Mouse (Mus musculus): ENCODE results near the gene Bend3. TPM values are rescaled to one million over a fixed set of nuclear protein-coding genes. Genes with fewer than 3 reads are reported as not detected.
A peak's percentile ranks its signal among the peaks of the same experiment; 100 is the strongest.

The Bend3 gene
- total RNA-seq, 2 experiments from 2014 or later: 0.84 to 1.5 TPM

- 0 out of 2 replicates have a peak, but pooled peaks have one; percentile 43 for ATAC-seq (ENCODE audit: poor library complexity, severe bottlenecking)
Observed at GRCm38 (mm10) chr10:43523931-43524330, 45.3 kb downstream of the Bend3 start, which contains the start of gene Gm9803. Gene Gm9803 (plus strand): TSS chr10:43524084.

DNA sequence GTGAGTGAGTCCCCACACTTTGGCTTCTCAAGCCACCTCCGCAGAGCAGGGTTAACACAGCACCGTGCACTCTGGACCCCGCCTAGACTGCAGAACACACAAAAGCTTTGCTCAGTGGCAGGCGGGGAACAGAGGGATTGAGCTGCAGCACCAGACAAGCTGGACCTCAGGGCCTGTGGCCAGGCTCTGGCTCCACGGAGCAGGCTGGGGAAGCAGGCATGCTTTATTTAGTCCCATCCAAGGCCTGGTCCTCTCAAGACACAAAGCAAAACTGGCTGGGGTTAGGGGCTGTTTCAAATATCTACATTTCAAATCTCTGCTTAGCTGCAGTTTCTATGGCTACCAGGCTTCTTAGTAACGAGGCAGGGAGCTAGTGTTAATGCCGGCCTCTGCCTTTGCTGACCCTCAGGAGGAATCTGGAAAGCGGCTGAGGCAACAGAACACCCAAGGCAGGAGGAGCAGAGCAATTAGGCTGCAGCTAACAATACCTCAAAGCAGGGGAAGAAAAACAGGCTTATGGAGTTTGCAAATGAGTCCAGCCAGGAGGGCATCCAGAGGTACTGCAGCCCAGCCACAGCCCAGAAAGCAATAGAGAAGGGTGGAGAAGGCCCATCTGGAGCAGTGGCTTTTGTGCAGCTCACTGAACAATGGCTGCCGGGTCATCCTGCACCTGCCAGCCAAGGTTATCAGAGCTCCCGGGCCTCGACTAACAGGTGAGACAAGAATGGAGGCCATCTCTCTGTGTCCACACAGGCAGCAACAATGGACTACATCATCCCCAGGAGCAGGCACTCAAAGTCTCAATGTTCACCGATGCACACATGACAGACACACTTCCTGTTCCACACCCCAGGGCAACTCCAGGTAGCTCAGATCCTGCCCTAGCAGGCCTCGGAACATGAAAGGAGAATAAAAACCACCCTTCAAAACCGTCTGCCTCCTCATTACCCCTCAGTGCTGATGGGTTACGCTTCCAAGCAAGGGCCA lies 48.9 kb downstream of the Bend3 start:
- no peak for ATAC-seq (ENCODE audit: poor library complexity, severe bottlenecking)

GRCm38 (mm10) chr10:43534382-43534781 lies 55.8 kb downstream of the Bend3 start:
- no peak for ATAC-seq (ENCODE audit: poor library complexity, severe bottlenecking)

DNA sequence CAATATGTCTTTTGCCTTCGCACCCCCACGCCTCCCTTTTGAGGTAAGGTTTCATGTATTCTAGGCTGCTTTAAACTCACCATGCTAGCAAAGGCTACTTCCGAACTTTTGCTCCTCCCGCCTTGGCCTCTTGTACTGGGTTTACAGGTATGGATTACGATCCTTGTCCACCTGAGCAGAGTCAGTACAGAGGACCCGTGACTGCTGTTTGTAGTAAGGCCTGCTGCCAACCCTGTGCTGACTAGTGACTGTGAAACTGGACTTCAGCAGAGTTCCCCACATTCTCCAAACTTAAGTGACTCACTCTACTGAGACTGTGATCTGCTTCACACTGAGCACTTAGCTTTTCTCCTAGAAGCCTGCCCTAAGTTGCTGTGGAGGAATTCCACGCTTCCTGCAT lies 59.0 kb downstream of the Bend3 start:
- ATAC-seq (ENCODE audit: poor library complexity, severe bottlenecking): no peak

GRCm38 (mm10) chr10:43538831-43539230 lies 60.2 kb downstream of the Bend3 start:
- ATAC-seq (ENCODE audit: poor library complexity, severe bottlenecking): no peak

- ATAC-seq (ENCODE audit: poor library complexity, severe bottlenecking): no peak
Observed at GRCm38 (mm10) chr10:43539746-43540310, 61.2 kb downstream of the Bend3 start.

- ATAC-seq (ENCODE audit: poor library complexity, severe bottlenecking): peak; percentile 99
Observed at GRCm38 (mm10) chr10:43540442-43541152, 62.0 kb downstream of the Bend3 start, which contains the start of gene 1700021F05Rik. Gene 1700021F05Rik (minus strand): TSS chr10:43540994.

GRCm38 (mm10) chr10:43541153-43541544 lies 62.5 kb downstream of the Bend3 start:
- ATAC-seq (ENCODE audit: poor library complexity, severe bottlenecking): no peak

DNA sequence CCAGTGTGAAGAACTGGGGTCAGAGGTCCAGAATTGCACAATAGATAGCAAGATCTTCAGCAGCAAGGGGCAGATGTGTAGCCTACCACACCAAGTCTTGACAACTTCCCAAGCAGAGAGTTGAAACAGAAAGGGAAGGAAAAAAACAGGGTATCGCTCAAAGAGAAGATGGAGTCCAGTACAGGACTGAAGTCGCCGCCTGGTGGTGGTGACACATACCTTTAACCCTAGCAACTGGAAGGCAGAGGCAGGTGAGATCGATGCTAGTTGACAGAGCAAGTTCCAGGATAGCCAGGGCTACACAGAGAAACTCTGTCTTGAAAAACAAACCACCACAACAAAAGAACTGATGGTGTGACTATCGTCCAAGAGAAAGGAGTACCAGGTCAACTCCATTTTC lies 70.8 kb downstream of the Bend3 start:
- no peak for ATAC-seq (ENCODE audit: poor library complexity, severe bottlenecking)

GRCm38 (mm10) chr10:43550923-43551322 lies 72.3 kb downstream of the Bend3 start:
- no peak for ATAC-seq (ENCODE audit: poor library complexity, severe bottlenecking)

DNA sequence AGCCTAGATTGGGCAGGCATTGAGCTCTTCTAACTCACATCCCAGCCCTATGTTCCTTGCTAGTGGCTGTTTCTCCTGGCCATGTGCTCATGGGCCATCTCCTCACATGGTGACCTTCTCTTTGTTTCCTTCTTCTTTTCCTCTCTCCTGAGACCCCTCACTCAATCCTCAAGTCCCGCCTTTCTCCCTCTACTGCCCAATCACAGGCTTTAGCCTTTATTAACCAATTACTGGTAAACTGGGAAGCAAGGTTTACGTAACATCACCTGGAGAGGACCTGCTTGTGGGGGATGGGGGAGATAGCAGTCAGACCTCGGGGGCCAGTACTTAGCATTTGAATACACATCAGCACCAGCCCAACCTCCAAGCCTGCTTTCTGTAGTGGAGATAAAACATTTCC lies 72.8 kb downstream of the Bend3 start:
- ATAC-seq (ENCODE audit: poor library complexity, severe bottlenecking): no peak

DNA sequence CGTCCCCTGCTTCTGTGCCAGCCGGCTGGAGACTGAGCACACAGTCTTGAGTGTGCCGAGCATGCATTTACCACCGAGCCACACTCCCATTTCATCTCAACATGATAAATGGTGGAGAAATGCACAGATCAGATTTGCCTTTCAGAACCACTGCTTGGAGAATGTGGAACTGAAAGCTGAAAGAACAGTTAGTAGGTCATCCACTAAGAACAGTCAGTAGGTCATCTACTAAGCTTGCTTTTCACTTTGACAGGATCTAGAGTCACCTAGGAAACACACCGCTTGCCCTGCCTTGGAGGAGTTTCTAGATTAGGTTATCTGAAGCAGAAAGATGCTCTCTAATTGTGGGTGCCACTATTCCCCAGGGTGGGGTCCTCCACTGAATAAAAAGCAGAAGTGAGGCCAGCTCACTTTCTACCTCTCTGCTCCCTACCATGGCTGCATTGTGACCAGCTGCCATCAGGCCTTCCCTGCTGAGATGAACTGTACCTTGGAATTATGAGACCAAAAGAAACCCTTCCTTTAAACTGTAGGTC lies 79.1 kb downstream of the Bend3 start:
- 0 out of 2 replicates have a peak, but pooled peaks have one; percentile 40 for ATAC-seq (ENCODE audit: poor library complexity, severe bottlenecking)

DNA sequence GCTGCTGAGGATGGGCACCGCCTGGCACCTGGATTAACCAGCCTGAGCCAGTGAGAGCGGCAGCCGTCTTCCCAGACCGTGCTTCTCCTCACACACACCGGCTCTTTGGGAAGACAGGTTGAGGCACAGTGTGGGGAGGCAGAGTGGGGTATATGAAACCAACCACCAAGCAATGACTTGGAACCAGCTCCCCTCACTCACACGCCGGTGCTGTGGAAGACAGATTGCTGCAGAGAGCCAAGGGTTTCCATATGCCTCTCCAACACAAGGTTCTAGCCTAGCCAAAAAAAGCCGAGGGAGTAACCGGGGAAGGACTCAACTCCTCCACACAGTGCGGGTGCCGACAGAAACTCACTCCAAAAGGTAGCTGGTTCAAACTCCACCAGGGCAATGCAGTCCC lies 80.7 kb downstream of the Bend3 start:
- no peak for ATAC-seq (ENCODE audit: poor library complexity, severe bottlenecking)

DNA sequence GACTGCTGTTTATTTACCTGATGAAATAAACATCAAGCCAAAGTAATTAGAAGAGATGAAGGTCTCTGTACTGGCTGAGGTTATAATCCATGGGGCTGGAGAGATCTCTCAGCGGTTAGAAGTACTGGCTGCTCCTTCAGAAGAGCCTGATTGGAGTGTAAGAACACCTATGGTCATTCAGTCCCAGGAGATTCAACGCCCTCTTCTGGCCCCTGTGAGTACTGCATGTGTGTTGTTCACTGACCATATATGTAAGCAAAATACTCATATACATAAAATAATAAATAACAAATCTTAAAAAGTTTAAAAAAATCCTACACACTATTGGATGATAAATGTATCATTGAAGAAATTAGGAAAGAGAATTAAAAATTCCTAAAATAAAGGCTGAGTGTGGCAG lies 82.1 kb downstream of the Bend3 start:
- ATAC-seq (ENCODE audit: poor library complexity, severe bottlenecking): no peak

GRCm38 (mm10) chr10:43561311-43561710 lies 82.7 kb downstream of the Bend3 start:
- no peak for ATAC-seq (ENCODE audit: poor library complexity, severe bottlenecking)

Other genes with a start within 250 kb of the Bend3 start
- 3.6 and 6.0 TPM in 2 replicates for gene Gm9803, start 45.3 kb downstream of the Bend3 start, total RNA-seq (2015)
- gene Gm9803, start 45.3 kb downstream of the Bend3 start, total RNA-seq (2017): 1.7 and 2.1 TPM in 2 replicates
- 23.9 and 24.9 TPM in 2 replicates for gene 1700021F05Rik, start 62.2 kb downstream of the Bend3 start, total RNA-seq (2015)
- gene 1700021F05Rik, start 62.2 kb downstream of the Bend3 start, total RNA-seq (2017): 44.7 and 57.8 TPM in 2 replicates
- 469 and 474 TPM in 2 replicates for gene Cd24a, start 99.5 kb downstream of the Bend3 start, total RNA-seq (2015)
- gene Cd24a, start 99.5 kb downstream of the Bend3 start, total RNA-seq (2017): 421 and 545 TPM in 2 replicates